Mouse (Mus musculus): Measurements from ENCODE around the gene Mrnip.

- TF ChIP-seq ZC3H11A (IDR thresholded peaks at IDR 0.05; ENCODE audit: borderline replicate concordance, low read depth, low read length): no peak
- TF ChIP-seq ZNF384 (IDR thresholded peaks at IDR 0.05; ENCODE audit: low read depth, low read length): no peak
- TF ChIP-seq MAFK (IDR thresholded peaks at IDR 0.05; ENCODE audit: insufficient read depth, low read depth, low read length): no peak
- TF ChIP-seq HCFC1 (IDR thresholded peaks at IDR 0.05; ENCODE audit: borderline replicate concordance, insufficient read depth, low read length): no peak
- no peak for TF ChIP-seq CHD2 (IDR thresholded peaks at IDR 0.05; ENCODE audit: low read depth, low read length)
Measured at GRCm38 (mm10) chr11:50127781-50128180, 46.5 kb upstream of the Mrnip start.
